ENCODE assay signal across 26 mouse cellular contexts in genomic region chr12:38807031-38807430, GRCm38 (mm10). TPM values are rescaled to one million over a fixed set of nuclear protein-coding genes. Genes with fewer than 3 reads are reported as not detected.
A peak's percentile ranks its signal among the peaks of the same experiment; 100 is the strongest.
DNase-seq lines count a peak whose midpoint lies in the region; ATAC-seq lines count a peak whose summit lies in the region.
"Had no signal": no experiment of that assay in that cellular context is flagged by ENCODE, and none has a peak within 500 bp of the region (broad histone marks: within the 10 kb centered on the region; RNA-seq: fewer than 3 reads in every experiment).

No protein-coding gene starts in this region.

- no peak overlapping the region for H3K4me2 ChIP-seq in hindbrain, embryonic 13.5 days
- no peak overlapping the region for H3K4me2 ChIP-seq in intestine, embryonic 15.5 days (replicated peaks)
- H3K4me2 ChIP-seq: embryonic facial prominence, embryonic 13.5 days; forebrain, embryonic 12.5 days; heart, embryonic 15.5 days; hindbrain, embryonic 14.5 days had no signal

- H3K27me3 ChIP-seq in hindbrain, embryonic 13.5 days: no peaks in the 10 kb centered on the region
- no peaks in the 10 kb centered on the region for H3K27me3 ChIP-seq in intestine, embryonic 15.5 days (replicated peaks)
- H3K27me3 ChIP-seq: CH12.LX; embryonic facial prominence, embryonic 13.5 days; forebrain, embryonic 12.5 days; heart, embryonic 15.5 days had no signal

- no peaks in the 10 kb centered on the region for H3K36me3 ChIP-seq in hindbrain, embryonic 13.5 days
- H3K36me3 ChIP-seq in intestine, embryonic 15.5 days: no peaks in the 10 kb centered on the region
- H3K36me3 ChIP-seq: embryonic facial prominence, embryonic 13.5 days; forebrain, embryonic 12.5 days; heart, embryonic 15.5 days; limb, embryonic 10.5 days had no signal

- no peaks in the 10 kb centered on the region for H3K9me3 ChIP-seq in hindbrain, embryonic 13.5 days
- no peaks in the 10 kb centered on the region for H3K9me3 ChIP-seq in intestine, embryonic 15.5 days
- H3K9me3 ChIP-seq: embryonic facial prominence, embryonic 13.5 days; forebrain, embryonic 12.5 days; heart, embryonic 15.5 days; limb, embryonic 10.5 days had no signal

- peak; percentile 23 to 24 for DNase-seq in cerebellum, postnatal 10 days
- peak; percentile 65 for DNase-seq in R1 (ENCODE audit: low read depth, low spot score)
- peak; percentile 36 to 61 for DNase-seq in adrenal gland, adult 18-20 months (ENCODE audit: low spot score in 2 of 2)
- DNase-seq in adrenal gland, postnatal 36 days: peak; percentile 73 to 77
- DNase-seq: B cell, adult 2 months; embryo, embryonic 11 days; gastrocnemius, postnatal 36 days; heart, postnatal 36 days; liver; right cerebral cortex, adult 18-20 months; right cerebral cortex, postnatal 4 days; thymus, postnatal 25 days had no signal

- H3K27ac ChIP-seq in hindbrain, embryonic 13.5 days: no peak overlapping the region
- no peak overlapping the region for H3K27ac ChIP-seq in intestine, embryonic 15.5 days
- H3K27ac ChIP-seq: embryonic facial prominence, embryonic 13.5 days; forebrain, embryonic 12.5 days; heart, embryonic 15.5 days; hindbrain, embryonic 14.5 days; limb, embryonic 10.5 days; macrophage had no signal

- no peak overlapping the region for H3K4me3 ChIP-seq in hindbrain, embryonic 13.5 days
- no peak overlapping the region for H3K4me3 ChIP-seq in intestine, embryonic 15.5 days (replicated peaks)
- H3K4me3 ChIP-seq: embryonic facial prominence, embryonic 13.5 days; erythroblast, embryonic 14.5 days; forebrain, embryonic 12.5 days; heart, embryonic 15.5 days; limb, embryonic 10.5 days had no signal

- 64% methylated on average over 5 of the region's 5 CpGs for WGBS in hindbrain, embryonic 13.5 days
- WGBS in intestine, embryonic 15.5 days: 64% methylated on average over 5 of the region's 5 CpGs

- no peak overlapping the region for H3K9ac ChIP-seq in hindbrain, embryonic 13.5 days
- no peak overlapping the region for H3K9ac ChIP-seq in intestine, embryonic 15.5 days
- H3K9ac ChIP-seq: embryonic facial prominence, embryonic 13.5 days; forebrain, embryonic 12.5 days; heart, embryonic 15.5 days; hindbrain, embryonic 14.5 days had no signal

- H3K4me1 ChIP-seq in hindbrain, embryonic 13.5 days (replicated peaks): no peaks in the 10 kb centered on the region
- no peaks in the 10 kb centered on the region for H3K4me1 ChIP-seq in intestine, embryonic 15.5 days (replicated peaks)
- H3K4me1 ChIP-seq: embryonic facial prominence, embryonic 13.5 days; forebrain, embryonic 12.5 days; limb, embryonic 10.5 days had no signal

- ATAC-seq in cerebellum, adult (ENCODE audit: insufficient number of reproducible peaks, low FRiP score, low TSS enrichment): no peak
- no peak for ATAC-seq in hindbrain, embryonic 13.5 days (ENCODE audit: low FRiP score)
- no peak for ATAC-seq in intestine, embryonic 15.5 days
- ATAC-seq: inflammation-experienced regulatory T-cells, adult 6 months; lung, postnatal 0 days had no signal

RNA-seq across cellular contexts. Expression of gene Etv1, which starts 27.9 kb away (rescaled TPM):
- 10 to 100 TPM; 24.5 to 61.8 TPM for total RNA-seq in adrenal gland, adult 18-20 months (2021)
- 10 to 100 TPM; 57.7 to 75.9 TPM for total RNA-seq in adrenal gland, postnatal 36 days (2021)
- 20.3 and 28.8 TPM in 2 replicates for polyA plus RNA-seq in hindbrain, embryonic 13.5 days (2015; fragmentation: Nextera tagmentation; extraction: Ambion mirVana)
- polyA plus RNA-seq in intestine, embryonic 15.5 days (2015; fragmentation: Nextera tagmentation; extraction: Ambion mirVana): 28.9 and 35.1 TPM in 2 replicates
- total RNA-seq: MEL had no signal
- polyA plus RNA-seq: erythroblast, embryonic 14.5 days had no signal

Comparison
In these comparisons a context has a peak if more than half of its experiments do, and no peak if none do; other contexts are left out.
1. DNase-seq: peak in every context shown above with its lines; median percentile 75 in adrenal gland, postnatal 36 days; 65 in R1; 48 in adrenal gland, adult 18-20 months; 24 in cerebellum, postnatal 10 days.